Mouse (Mus musculus) inflammation-experienced regulatory T-cells, adult 16 weeks (primary cell): ENCODE results near the gene Olfr1487. TPM values are rescaled to one million over a fixed set of nuclear protein-coding genes. Genes with fewer than 3 reads are reported as not detected.

ENCODE experiments used
- polyA plus RNA-seq: library from polyadenylated mRNA; unstranded; fragments of 100-300 nt; shearing (Covaris generic); gene quantifications from one replicate; pipeline ENCODE4 v1.2.1, GENCODE M21; 2017

Olfr1487 gene
- not detected for polyA plus RNA-seq

GRCm38 (mm10) chr19:13617075-13617474, at the start of gene Olfr1487:
TSS of gene Olfr1487 (plus strand) at chr19:13617375.

GRCm38 (mm10) chr19:13583211-13583610, 34.0 kb upstream of the Olfr1487 start, which contains the start of gene Olfr1484:
TSS of gene Olfr1484 (plus strand) at chr19:13583511.

GRCm38 (mm10) chr19:13631321-13631720, 14.1 kb downstream of the Olfr1487 start, which contains the start of gene Olfr1489:
TSS of gene Olfr1489 (plus strand) at chr19:13631621.

GRCm38 (mm10) chr19:13650791-13651190, 33.6 kb downstream of the Olfr1487 start, which contains the start of gene Olfr1490:
TSS of gene Olfr1490 (plus strand) at chr19:13651091.

Other genes starting within 250 kb of the Olfr1487 start
- not detected for gene Olfr1469, start 209.5 kb upstream of the Olfr1487 start, polyA plus RNA-seq
- gene Olfr1471, start 174.0 kb upstream of the Olfr1487 start, polyA plus RNA-seq: not detected
- gene Olfr1472, start 161.3 kb upstream of the Olfr1487 start, polyA plus RNA-seq: not detected
- not detected for gene Olfr1474, start 147.8 kb upstream of the Olfr1487 start, polyA plus RNA-seq
- gene Olfr1475, start 137.2 kb upstream of the Olfr1487 start, polyA plus RNA-seq: not detected
- gene Olfr1477, start 116.8 kb upstream of the Olfr1487 start, polyA plus RNA-seq: not detected
- gene Olfr1480, start 89.5 kb upstream of the Olfr1487 start, polyA plus RNA-seq: not detected
- not detected for gene Olfr1484, start 33.9 kb upstream of the Olfr1487 start, polyA plus RNA-seq
- gene Olfr1489, start 14.2 kb downstream of the Olfr1487 start, polyA plus RNA-seq: not detected
- gene Olfr1490, start 33.7 kb downstream of the Olfr1487 start, polyA plus RNA-seq: not detected
- gene Olfr1491, start 79.9 kb downstream of the Olfr1487 start, polyA plus RNA-seq: not detected
- gene Olfr1493-ps1, start 105.9 kb downstream of the Olfr1487 start, polyA plus RNA-seq: not detected
- gene Olfr1494, start 122.4 kb downstream of the Olfr1487 start, polyA plus RNA-seq: not detected
- gene Olfr1495, start 147.2 kb downstream of the Olfr1487 start, polyA plus RNA-seq: not detected
- not detected for gene Olfr1496, start 160.5 kb downstream of the Olfr1487 start, polyA plus RNA-seq
- gene Olfr1497, start 180.8 kb downstream of the Olfr1487 start, polyA plus RNA-seq: not detected
- gene Olfr1499, start 202.1 kb downstream of the Olfr1487 start, polyA plus RNA-seq: not detected
- not detected for gene Olfr1500, start 213.1 kb downstream of the Olfr1487 start, polyA plus RNA-seq
- gene Olfr1501, start 233.3 kb downstream of the Olfr1487 start, polyA plus RNA-seq: not detected
- not detected for gene Olfr1502, start 244.4 kb downstream of the Olfr1487 start, polyA plus RNA-seq